Mouse (Mus musculus) stomach, postnatal 0 days (tissue): ENCODE data around the gene Grb10. TPM values are rescaled to one million over a fixed set of nuclear protein-coding genes. Genes with fewer than 3 reads are reported as not detected.

ENCODE experiments used
- ATAC-seq: fragments of 200-750 bp; cut with Nextera tagmentation; 2 replicates; pipeline ENCODE4 v1.8.0; 2017; ENCODE audit not compliant: low FRiP score, low TSS enrichment
- DNase-seq: peaks from one replicate; pipeline ENCODE4 v3.0.0-alpha.2; 2016; ENCODE audit warnings: low spot score
- H3K27ac ChIP-seq: fragments of 300-500 bp; sonication (generic); replicated peaks from 2 replicates; pipeline ENCODE4 v1.5.1; 2014; ENCODE audit warnings: mild to moderate bottlenecking, control low read depth
- H3K27me3 ChIP-seq: fragments of 300-500 bp; sonication (generic); 2 replicates; pipeline ENCODE4 v1.6.1; 2014; ENCODE audit warnings: low read length; ENCODE audit not compliant: control insufficient read depth, insufficient read depth
- H3K36me3 ChIP-seq: fragments of 300-500 bp; sonication (generic); 2 replicates; pipeline ENCODE4 v1.6.1; 2014; ENCODE audit warnings: low read length, mixed read lengths; ENCODE audit not compliant: control insufficient read depth, insufficient read depth
- H3K4me1 ChIP-seq: fragments of 300-500 bp; sonication (generic); replicated peaks from 2 replicates; pipeline ENCODE4 v1.6.1; 2014; ENCODE audit warnings: antibody characterized with exemption; ENCODE audit not compliant: control insufficient read depth, insufficient read depth
- H3K4me2 ChIP-seq: fragments of 300-500 bp; sonication (generic); replicated peaks from 2 replicates; pipeline ENCODE4 v1.6.1; 2014; ENCODE audit warnings: low read depth, mild to moderate bottlenecking, control low read depth, moderate library complexity
- H3K4me3 ChIP-seq: fragments of 300-500 bp; sonication (generic); 2 replicates; pipeline ENCODE4 v1.5.1; 2014; ENCODE audit warnings: low read depth, low read length, control low read depth
- H3K9ac ChIP-seq: fragments of 300-500 bp; sonication (generic); 2 replicates; pipeline ENCODE4 v1.6.1; 2014; ENCODE audit warnings: mild to moderate bottlenecking, low read length, control low read depth, mixed read lengths
- H3K9me3 ChIP-seq: fragments of 300-500 bp; sonication (generic); 2 replicates; pipeline ENCODE4 v1.6.1; 2016; ENCODE audit warnings: low read length; ENCODE audit not compliant: control insufficient read depth
- CTCF ChIP-seq: IDR thresholded peaks from 2 replicates; pipeline ENCODE4 v1.5.1; 2016; ENCODE audit warnings: antibody characterized with exemption, low read depth, mild to moderate bottlenecking, moderate library complexity
- EP300 ChIP-seq: optimal IDR thresholded peaks from 2 replicates; pipeline ENCODE3; 2016; ENCODE audit warnings: antibody characterized with exemption
- WGBS: fragments of 180-500 bp; shearing (Covaris S2); extraction: QIAGEN DNeasy Blood & Tissue Kit; methylation state at CpG from one replicate; pipeline ENCODE4 v1.1.7; 2014; 5-methylcytosine and 5-hydroxymethylcytosine counted together
- polyA plus RNA-seq: library from polyadenylated mRNA; unstranded; fragments of >200 nt; fragmentation: Nextera tagmentation; extraction: Ambion mirVana; gene quantifications from 2 replicates; pipeline ENCODE4 v1.2.1, GENCODE M21; 2015

The Grb10 gene
- polyA plus RNA-seq, 1 experiment from 2014 or later = 64.7 TPM

GRCm38 (mm10) chr11:11923345-11923744 lies 115.1 kb downstream of the Grb10 start:
- no peak overlapping the region for H3K4me2 ChIP-seq
- H3K36me3 ChIP-seq = no peaks in the 10 kb centered on the region
- no peaks in the 10 kb centered on the region for H3K27me3 ChIP-seq
- H3K9me3 ChIP-seq = no peaks in the 10 kb centered on the region
- no peak overlapping the region for H3K4me3 ChIP-seq
- TF ChIP-seq CTCF = no peak
- TF ChIP-seq EP300 = no peak
- ATAC-seq (0 out of 2 replicates have a peak, but pooled peaks have one; percentile 60), DNase-seq (no peak)
- no peak overlapping the region for H3K9ac ChIP-seq
- no peak overlapping the region for H3K27ac ChIP-seq
- WGBS = 69% methylated on average over 3 of the region's 3 CpGs
- H3K4me1 ChIP-seq = no peaks in the 10 kb centered on the region

DNA sequence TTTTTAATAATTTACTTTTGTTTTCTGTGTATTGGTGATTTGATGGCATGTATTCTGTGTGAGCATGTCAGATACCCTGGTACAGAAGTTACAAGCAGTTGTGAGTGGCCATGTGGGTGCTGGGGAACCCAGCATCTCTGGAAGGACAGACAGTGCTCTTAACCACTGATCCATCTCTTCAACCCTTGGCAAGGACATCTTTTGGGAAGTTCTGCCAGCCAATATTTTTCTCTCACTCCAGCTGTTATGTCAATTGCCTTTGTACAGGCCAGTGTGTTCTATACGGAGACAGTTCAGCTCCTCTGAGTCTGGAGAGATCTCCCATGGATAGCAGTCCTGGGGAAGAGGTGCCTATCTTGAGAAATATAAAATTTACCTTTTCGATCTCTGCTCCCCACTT lies 116.4 kb downstream of the Grb10 start:
- Histone ChIP-seq H3K4me2 (no peak overlapping the region), H3K9ac (no peak overlapping the region), H3K27ac (no peak overlapping the region), H3K4me3 (no peak overlapping the region), H3K4me1 (no peaks in the 10 kb centered on the region), H3K36me3 (no peaks in the 10 kb centered on the region), H3K9me3 (no peaks in the 10 kb centered on the region), H3K27me3 (no peaks in the 10 kb centered on the region)
- WGBS = 82% methylated on average over 2 of the region's 2 CpGs
- ATAC-seq (no peak), DNase-seq (no peak)
- TF ChIP-seq CTCF (no peak), EP300 (no peak)

GRCm38 (mm10) chr11:11907703-11908413 lies 130.6 kb downstream of the Grb10 start:
- H3K36me3 ChIP-seq = no peaks in the 10 kb centered on the region
- H3K27me3 ChIP-seq = no peaks in the 10 kb centered on the region
- no peaks in the 10 kb centered on the region for H3K4me1 ChIP-seq
- H3K27ac ChIP-seq = 0 out of 2 replicates have a peak overlapping the region, but pooled peaks have one; percentile 25
- no peak for TF ChIP-seq CTCF
- no peak for TF ChIP-seq EP300
- DNase-seq (no peak), ATAC-seq (no peak)
- H3K4me2 ChIP-seq = no peak overlapping the region
- no peak overlapping the region for H3K9ac ChIP-seq
- H3K9me3 ChIP-seq = no peaks in the 10 kb centered on the region
- H3K4me3 ChIP-seq = no peak overlapping the region
- WGBS = 40% methylated on average over 7 of the region's 7 CpGs

- no peaks in the 10 kb centered on the region for H3K36me3 ChIP-seq
- H3K27ac ChIP-seq = no peak overlapping the region
- H3K9me3 ChIP-seq = no peaks in the 10 kb centered on the region
- H3K9ac ChIP-seq = no peak overlapping the region
- DNase-seq (no peak), ATAC-seq (no peak)
- H3K27me3 ChIP-seq = no peaks in the 10 kb centered on the region
- TF ChIP-seq CTCF = no peak
- TF ChIP-seq EP300 = no peak
- H3K4me1 ChIP-seq = no peaks in the 10 kb centered on the region
- H3K4me3 ChIP-seq = no peak overlapping the region
- H3K4me2 ChIP-seq = no peak overlapping the region
These were observed 133.0 kb downstream of the Grb10 start for GRCm38 (mm10) chr11:11905518-11905917.

DNA sequence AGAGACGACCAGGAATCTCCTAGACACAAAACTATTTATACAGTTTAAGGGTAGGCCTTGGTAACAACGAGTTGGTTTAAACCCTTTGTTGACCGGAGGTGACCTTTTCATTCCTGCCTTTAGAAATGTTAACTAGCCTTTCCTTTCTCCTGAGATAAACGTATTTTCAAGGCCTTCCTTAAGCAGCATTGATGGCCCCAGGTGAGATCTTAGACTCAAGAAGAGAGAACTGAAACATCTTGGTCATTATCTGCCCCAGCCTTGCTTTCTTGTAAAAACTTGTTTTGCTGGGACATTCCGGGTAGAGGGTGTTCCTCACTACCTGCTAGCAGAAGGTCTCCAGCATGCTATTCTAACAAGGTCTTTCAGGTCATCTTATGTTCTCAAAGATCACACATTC lies 133.5 kb downstream of the Grb10 start:
- ATAC-seq (no peak), DNase-seq (no peak)
- H3K27ac ChIP-seq = no peak overlapping the region
- H3K9ac ChIP-seq = no peak overlapping the region
- H3K9me3 ChIP-seq = no peaks in the 10 kb centered on the region
- H3K4me2 ChIP-seq = no peak overlapping the region
- 69% methylated on average over 5 of the region's 5 CpGs for WGBS
- H3K4me3 ChIP-seq = no peak overlapping the region
- TF ChIP-seq EP300 = no peak
- no peak for TF ChIP-seq CTCF
- no peaks in the 10 kb centered on the region for H3K36me3 ChIP-seq
- no peaks in the 10 kb centered on the region for H3K27me3 ChIP-seq
- no peaks in the 10 kb centered on the region for H3K4me1 ChIP-seq

DNA sequence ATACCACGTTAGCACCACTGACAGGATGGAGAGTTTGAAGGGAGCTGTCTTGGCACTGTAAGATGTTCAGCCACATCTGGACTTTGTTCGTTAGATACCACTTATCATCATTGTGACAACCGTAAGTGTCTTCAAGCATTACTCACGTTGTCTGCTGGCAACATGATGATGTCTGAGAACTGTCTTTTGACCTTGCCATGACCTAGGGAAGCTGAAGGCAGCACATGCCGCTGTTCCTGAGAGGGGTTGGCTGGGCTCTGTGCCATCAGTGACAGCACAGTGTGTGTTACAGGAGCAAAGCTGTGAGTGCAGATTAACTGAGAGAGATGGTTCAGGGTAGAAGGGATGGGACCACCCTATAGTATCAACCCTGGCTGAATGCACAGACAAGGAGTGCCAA lies 137.0 kb downstream of the Grb10 start:
- no peak overlapping the region for H3K4me3 ChIP-seq
- H3K4me1 ChIP-seq = no peaks in the 10 kb centered on the region
- WGBS = 51% methylated on average over 5 of the region's 5 CpGs
- DNase-seq (no peak), ATAC-seq (no peak)
- no peak overlapping the region for H3K9ac ChIP-seq
- TF ChIP-seq CTCF (no peak), EP300 (no peak)
- H3K36me3 ChIP-seq = no peaks in the 10 kb centered on the region
- H3K4me2 ChIP-seq = no peak overlapping the region
- no peaks in the 10 kb centered on the region for H3K9me3 ChIP-seq
- H3K27ac ChIP-seq = no peak overlapping the region
- H3K27me3 ChIP-seq = no peaks in the 10 kb centered on the region
